Comparison of ENCODE assay signal across 18 mouse cellular contexts in the genomic region with DNA sequence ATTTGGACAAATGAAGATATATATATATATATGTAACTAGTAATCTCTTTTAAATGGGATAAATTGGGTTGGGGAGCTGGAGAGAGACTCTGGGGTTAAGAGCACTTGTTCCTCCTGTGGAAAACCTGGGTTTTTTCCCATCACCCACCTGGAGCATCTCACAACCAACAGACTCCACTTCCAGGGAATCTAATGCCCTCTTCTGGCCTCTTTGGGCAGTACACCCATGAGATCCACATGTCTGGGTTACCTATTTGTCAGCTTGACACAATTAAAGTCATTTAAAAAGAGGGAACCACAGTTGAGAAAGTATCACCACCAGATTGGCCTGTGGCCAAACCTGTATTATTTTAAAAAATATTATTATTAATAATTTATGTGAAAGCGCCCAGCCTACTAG. TPM values are rescaled to one million over a fixed set of nuclear protein-coding genes. Genes with fewer than 3 reads are reported as not detected.
DNase-seq lines count a peak whose midpoint lies in the region; ATAC-seq and TF ChIP-seq lines count a peak whose summit lies in the region.
"Had no signal": no experiment of that assay in that cellular context is flagged by ENCODE, and none has a peak within 500 bp of the region (broad histone marks: within the 10 kb centered on the region; RNA-seq: fewer than 3 reads in every experiment).

No protein-coding gene starts in this region.

- H3K4me1 ChIP-seq in kidney, postnatal 0 days (replicated peaks; ENCODE audit: insufficient read depth, low read length), result no peaks in the 10 kb centered on the region
- peaks cover 4% of the 10 kb centered on the region; the same call in 1 of the 2 replicates for H3K4me1 ChIP-seq in E14TG2a.4 (replicated peaks; ENCODE audit: low read depth, low read length)
- H3K4me1 ChIP-seq: heart, embryonic 15.5 days; hindbrain, embryonic 13.5 days; stomach, embryonic 15.5 days had no signal

- H3K9ac ChIP-seq in kidney, postnatal 0 days (ENCODE audit: low read depth, low read length), result no peak overlapping the region
- H3K9ac ChIP-seq: heart, embryonic 15.5 days; hindbrain, embryonic 13.5 days; liver, embryonic 15.5 days; stomach, embryonic 15.5 days had no signal

- ATAC-seq in kidney, postnatal 0 days (replicated peaks; ENCODE audit: low FRiP score, low read depth), result no peak

- DNase-seq in kidney, postnatal 0 days (ENCODE audit: low spot score), result no peak
- DNase-seq in kidney, adult 8-10 months, result no peak
- DNase-seq in 3T3-L1 (ENCODE audit: low read depth, low spot score), result peak; percentile 14
- DNase-seq in c-Kit-negative CD71-positive TER-119-positive erythroid progenitor cells, embryonic 14.5 days (ENCODE audit: low read depth, low spot score), result peak; percentile 12
- DNase-seq in cerebellum, adult 9-10 months, result no peak
- no peak for DNase-seq in retina, embryonic 14.5 days (ENCODE audit: low spot score)
- DNase-seq: cerebellum, adult 9-11 months; embryo, embryonic 11 days; kidney, adult 18-20 months; midbrain, embryonic 14.5 days had no signal

- TF ChIP-seq CTCF in kidney, postnatal 0 days (IDR thresholded peaks at IDR 0.05; ENCODE audit: low read depth), result peak; percentile 7; the same call in 1 of the 2 replicates
- TF ChIP-seq CTCF in E14TG2a.4 (conservative IDR thresholded peaks at IDR 0.05; ENCODE audit: low read length), result peak; percentile 70

- H3K4me3 ChIP-seq in kidney, postnatal 0 days (replicated peaks; ENCODE audit: low read depth, low read length), result no peak overlapping the region
- H3K4me3 ChIP-seq in E14TG2a.4 (replicated peaks; ENCODE audit: low read length), result no peak overlapping the region
- H3K4me3 ChIP-seq: erythroblast, embryonic 14.5 days; heart, embryonic 15.5 days; hindbrain, embryonic 13.5 days; liver, embryonic 15.5 days; stomach, embryonic 15.5 days had no signal

- no peak overlapping the region for H3K27ac ChIP-seq in kidney, postnatal 0 days
- H3K27ac ChIP-seq: heart, embryonic 15.5 days; hindbrain, embryonic 13.5 days; liver, embryonic 15.5 days; stomach, embryonic 15.5 days had no signal

- H3K27me3 ChIP-seq in kidney, postnatal 0 days (ENCODE audit: insufficient read depth, low read length), result no peaks in the 10 kb centered on the region
- no peaks in the 10 kb centered on the region for H3K27me3 ChIP-seq in E14TG2a.4 (ENCODE audit: insufficient read depth, low read length)
- H3K27me3 ChIP-seq: heart, embryonic 15.5 days; liver, embryonic 15.5 days; stomach, embryonic 15.5 days had no signal

- no peak overlapping the region for H3K4me2 ChIP-seq in kidney, postnatal 0 days (ENCODE audit: low read length)
- H3K4me2 ChIP-seq: heart, embryonic 15.5 days; hindbrain, embryonic 13.5 days; liver, embryonic 15.5 days; stomach, embryonic 15.5 days had no signal

- 100% methylated on average over 1 of the region's 1 CpGs for WGBS in kidney, postnatal 0 days

- H3K9me3 ChIP-seq in kidney, postnatal 0 days (replicated peaks; ENCODE audit: low read length), result no peaks in the 10 kb centered on the region
- no peaks in the 10 kb centered on the region for H3K9me3 ChIP-seq in E14TG2a.4 (ENCODE audit: low read length)
- H3K9me3 ChIP-seq: heart, embryonic 15.5 days; hindbrain, embryonic 13.5 days; liver, embryonic 15.5 days; stomach, embryonic 15.5 days had no signal

- no peaks in the 10 kb centered on the region for H3K36me3 ChIP-seq in kidney, postnatal 0 days (ENCODE audit: insufficient read depth, low read length)
- peaks cover 33% of the 10 kb centered on the region for H3K36me3 ChIP-seq in E14TG2a.4 (ENCODE audit: insufficient read depth, low read length)
- H3K36me3 ChIP-seq: heart, embryonic 15.5 days; liver, embryonic 15.5 days; stomach, embryonic 15.5 days had no signal

RNA-seq across cellular contexts. Expression of a gene that starts 52.9 kb away (rescaled TPM):
- not detected in 2 replicates for polyA plus RNA-seq in kidney, postnatal 0 days (2015; fragmentation: Nextera tagmentation; extraction: Ambion mirVana)
- polyA plus RNA-seq: erythroblast, embryonic 14.5 days; gonadal fat pad, adult 2 months; heart, embryonic 15.5 days; liver, embryonic 15.5 days; small intestine, adult 2 months; stomach, embryonic 15.5 days had no signal

Comparison
In these comparisons a context has a peak if more than half of its experiments do, and no peak if none do; other contexts are left out.
1. DNase-seq: peak in 3T3-L1 (single experiment) and c-Kit-negative CD71-positive TER-119-positive erythroid progenitor cells, embryonic 14.5 days (single experiment); none in kidney, postnatal 0 days (single experiment), kidney, adult 8-10 months (0 of 2), cerebellum, adult 9-10 months (single experiment) and retina, embryonic 14.5 days (single experiment).